Mouse (Mus musculus): ENCODE measurements at regions not wholly inside any gene's neighbourhood (a gene's known extent, or its start where the extent isn't known, plus 50 kb on each side); places are given as distances from the start of the nearest gene placed in this dataset.
A peak's percentile ranks its signal among the peaks of the same experiment; 100 is the strongest.
"Not testable (repeated sequence)": the region's sequence is repeated elsewhere in the genome, so short reads cannot be mapped to it uniquely, and the experiment has no call there.

- DNase-seq: no peak
Observed at GRCm38 (mm10) chr10:53482919-53483318, 103.2 kb upstream of the Cep85l start.

GRCm38 (mm10) chr10:53470200-53470599 lies 90.5 kb upstream of the Cep85l start:
- DNase-seq: no peak

- DNase-seq: no peak
Observed at GRCm38 (mm10) chr10:53469611-53470010, 89.9 kb upstream of the Cep85l start.

GRCm38 (mm10) chr10:53468293-53468545 lies 88.5 kb upstream of the Cep85l start:
- no peak for DNase-seq

GRCm38 (mm10) chr10:53467472-53468292 lies 87.9 kb upstream of the Cep85l start:
- no peak for DNase-seq

- no peak for DNase-seq
Observed at GRCm38 (mm10) chr10:53466851-53467250, 87.1 kb upstream of the Cep85l start.

GRCm38 (mm10) chr10:53466261-53466660 lies 86.5 kb upstream of the Cep85l start:
- no peak for DNase-seq

- no peak for DNase-seq
Observed at GRCm38 (mm10) chr10:53464581-53464980, 84.8 kb upstream of the Cep85l start.

- no peak for DNase-seq
Observed at GRCm38 (mm10) chr10:53464006-53464405, 84.3 kb upstream of the Cep85l start.

GRCm38 (mm10) chr10:53463471-53463870 lies 83.7 kb upstream of the Cep85l start:
- no peak for DNase-seq

- DNase-seq: no peak
Observed at GRCm38 (mm10) chr10:53462449-53463308, 82.9 kb upstream of the Cep85l start.

- DNase-seq: no peak
Observed at GRCm38 (mm10) chr10:53461070-53461781, 81.5 kb upstream of the Cep85l start.

GRCm38 (mm10) chr10:53459706-53460105 lies 80.0 kb upstream of the Cep85l start:
- not testable (repeated sequence) for DNase-seq

GRCm38 (mm10) chr10:53456027-53456713 lies 76.4 kb upstream of the Cep85l start:
- DNase-seq: no peak

- DNase-seq: no peak
Observed at GRCm38 (mm10) chr10:53444789-53445188, 65.0 kb upstream of the Cep85l start.

GRCm38 (mm10) chr10:53443443-53443842 lies 63.7 kb upstream of the Cep85l start:
- no peak for DNase-seq

GRCm38 (mm10) chr10:53442912-53443311 lies 63.2 kb upstream of the Cep85l start:
- DNase-seq: no peak

GRCm38 (mm10) chr10:53440251-53440650 lies 60.5 kb upstream of the Cep85l start:
- DNase-seq: no peak

GRCm38 (mm10) chr10:53438388-53438787 lies 58.6 kb upstream of the Cep85l start:
- DNase-seq: no peak

GRCm38 (mm10) chr10:53437724-53438123 lies 58.0 kb upstream of the Cep85l start:
- no peak for DNase-seq

- peak; percentile 18 for DNase-seq
Observed at GRCm38 (mm10) chr10:53436023-53436475, 56.3 kb upstream of the Cep85l start.

- DNase-seq: peak; percentile 23
Observed at GRCm38 (mm10) chr10:53435181-53435874, 55.6 kb upstream of the Cep85l start.

All from cerebellum, adult 9-10 months (tissue).